Mouse (Mus musculus) frontal cortex, postnatal 25 days (tissue): Measurements from ENCODE around the gene Slc6a5.

Source experiments
- DNase-seq, 2 experiments: peaks; one replicate each; pipeline ENCODE4 v3.0.0; 2022; ENCODE audit warnings: low spot score in 2 of 2

Slc6a5 gene

GRCm38 (mm10) chr7:49981511-49982227 is 71.7 kb downstream of the Slc6a5 start:
- no peak for DNase-seq

GRCm38 (mm10) chr7:49984698-49985097 is 74.8 kb downstream of the Slc6a5 start:
- DNase-seq: no peak

GRCm38 (mm10) chr7:49985947-49986346 is 76.0 kb downstream of the Slc6a5 start:
- DNase-seq: no peak

- DNase-seq: no peak
Observed at GRCm38 (mm10) chr7:49999321-49999720, 89.4 kb downstream of the Slc6a5 start.

GRCm38 (mm10) chr7:50005268-50005667 is 95.3 kb downstream of the Slc6a5 start:
- DNase-seq: no peak
